Mouse (Mus musculus): ENCODE measurements around the gene Nt5dc2. TPM values are rescaled to one million over a fixed set of nuclear protein-coding genes. Genes with fewer than 3 reads are reported as not detected.

Nt5dc2 gene
- total RNA-seq (2012; rRNA removed): 41.6 and 52.5 TPM in 2 replicates
- 2.9 and 4.0 TPM in 2 replicates for total RNA-seq (2014; rRNA removed)
- 3.3 and 5.7 TPM in 2 replicates for polyA plus RNA-seq (2012; ENCODE audit: insufficient read length, low read depth)

GRCm38 (mm10) chr14:31130236-31131220 is at the start of gene Nt5dc2:
Nt5dc2 (plus strand) TSS chr14:31131053.
- Histone ChIP-seq H3K4me1 (ENCODE audit: control insufficient read depth in 1 of 2, insufficient read depth in 2 of 2) (peaks cover 13 to 19% of the 10 kb centered on the region in 2 experiments), H3K9ac (ENCODE audit: insufficient read depth, low read depth) (peak within 1 kb of the TSS; percentile 48), H3K27me3 (replicated peaks) (peaks cover 33% of the 10 kb centered on the region), H3K4me2 (ENCODE audit: insufficient read depth, low read depth, poor library complexity, severe bottlenecking) (peak within 1 kb of the TSS; percentile 80), H3K9me3 (replicated peaks; ENCODE audit: low read length) (no peaks in the 10 kb centered on the region), H3K27ac (ENCODE audit: insufficient read depth, low read depth) (peak within 1 kb of the TSS; percentile 2; the same call in 1 of the 2 replicates), H3K36me3 (replicated peaks in 1 of 2; ENCODE audit: control insufficient read depth in 1 of 2, insufficient read depth in 1 of 2, low read length in 1 of 2) (peaks cover 5 to 14% of the 10 kb centered on the region in 2 experiments), H3K4me3 (replicated peaks in 1 of 3; ENCODE audit: low read depth in 2 of 3, low read length in 2 of 3, poor library complexity in 1 of 3) (peak within 1 kb of the TSS; percentile 25 to 83 (median 32)), H3K79me2 (replicated peaks; ENCODE audit: control insufficient read depth, extremely low read depth, insufficient read depth, poor library complexity, severe bottlenecking) (peaks cover 11% of the 10 kb centered on the region)
- in situ Hi-C loops (cut with MboI; ENCODE audit: low pct_ligation_motif_present, low pct_unique_long_range_greater_than_20kb, low sequenced_read_pairs) (no loop called here), dilution Hi-C loops (cut with MboI; ENCODE audit: extremely low pct_ligation_motif_present, extremely low pct_unique_long_range_greater_than_20kb, low sequenced_read_pairs) (no loop called here)
- DNase-seq (ENCODE audit: extremely low read depth): no peak
- TF ChIP-seq NRF1 (IDR thresholded peaks at IDR 0.05; ENCODE audit: low read depth, low read length) (0 out of 2 replicates have a peak, but pooled peaks have one; percentile 31), BHLHE40 (IDR thresholded peaks at IDR 0.05; ENCODE audit: low read depth, low read length) (no peak), MAX (IDR thresholded peaks at IDR 0.05; ENCODE audit: low read length) (no peak), EP300 (IDR thresholded peaks at IDR 0.05; ENCODE audit: low read length) (no peak), JUN (IDR thresholded peaks at IDR 0.05; ENCODE audit: insufficient read depth, low read depth, low read length) (no peak), MAFK (IDR thresholded peaks at IDR 0.05; ENCODE audit: insufficient replicate concordance, low read length) (peak; percentile 77; the same call in 1 of the 2 replicates), POLR2AphosphoS2 (IDR thresholded peaks at IDR 0.05; ENCODE audit: low read depth, low read length) (no peak), TBP (conservative IDR thresholded peaks at IDR 0.05; ENCODE audit: low read depth, low read length) (no peak), SIN3A (IDR thresholded peaks at IDR 0.05; ENCODE audit: low read length) (0 out of 2 replicates have a peak, but pooled peaks have one; percentile 31), MEF2A (IDR thresholded peaks at IDR 0.05; ENCODE audit: borderline replicate concordance, low read depth, low read length) (no peak; the same call in 1 of the 2 replicates), CHD1 (IDR thresholded peaks at IDR 0.05; ENCODE audit: low read depth, low read length) (no peak), E2F4 (IDR thresholded peaks at IDR 0.05; ENCODE audit: insufficient replicate concordance, low read depth, low read length) (no peak), ELF1 (IDR thresholded peaks at IDR 0.05; ENCODE audit: low read depth, low read length) (no peak), GABPA (IDR thresholded peaks at IDR 0.05; ENCODE audit: insufficient replicate concordance, low read depth, low read length) (no peak), KAT2A (IDR thresholded peaks at IDR 0.05; ENCODE audit: insufficient replicate concordance, low read length) (no peak), POLR2A (IDR thresholded peaks at IDR 0.05; ENCODE audit: low read depth, low read length) (peak; percentile 59), ZKSCAN1 (IDR thresholded peaks at IDR 0.05; ENCODE audit: borderline replicate concordance, low read depth, low read length) (no peak), NELFE (IDR thresholded peaks at IDR 0.05; ENCODE audit: low read depth, low read length) (no peak), UBTF (IDR thresholded peaks at IDR 0.05; ENCODE audit: low read depth, low read length) (no peak), RAD21 (IDR thresholded peaks at IDR 0.05; ENCODE audit: low read depth, low read length) (no peak; the same call in 1 of the 2 replicates), USF2 (conservative IDR thresholded peaks at IDR 0.05; ENCODE audit: low read depth, low read length) (no peak), ZMIZ1 (IDR thresholded peaks at IDR 0.05; ENCODE audit: low read depth, low read length) (no peak), CTCF (conservative IDR thresholded peaks at IDR 0.05 in 1 of 2, IDR thresholded peaks at IDR 0.05 in 1 of 2; ENCODE audit: low read depth in 2 of 2, low read length in 2 of 2) (peak in 1 of 2 experiments; percentile 38; a peak in 2 of 4 replicates), ZNF384 (IDR thresholded peaks at IDR 0.05; ENCODE audit: low read depth, low read length) (no peak), RCOR1 (conservative IDR thresholded peaks at IDR 0.05; ENCODE audit: low read depth, low read length) (no peak), MAZ (IDR thresholded peaks at IDR 0.05; ENCODE audit: low read depth, low read length) (peak; percentile 59; the same call in 1 of the 2 replicates), IRF4 (IDR thresholded peaks at IDR 0.05; ENCODE audit: low read depth, low read length) (no peak), PAX5 (IDR thresholded peaks at IDR 0.05; ENCODE audit: low read length) (no peak), JUND (conservative IDR thresholded peaks at IDR 0.05; ENCODE audit: low read depth, low read length) (no peak), ETS1 (conservative IDR thresholded peaks at IDR 0.05; ENCODE audit: low read depth, low read length) (no peak), TCF12 (IDR thresholded peaks at IDR 0.05; ENCODE audit: low read depth, low read length) (0 out of 2 replicates have a peak, but pooled peaks have one; percentile 17), USF1 (IDR thresholded peaks at IDR 0.05; ENCODE audit: low read depth, low read length) (no peak), ZC3H11A (IDR thresholded peaks at IDR 0.05; ENCODE audit: low read depth, low read length) (no peak), SMC3 (IDR thresholded peaks at IDR 0.05; ENCODE audit: low read depth, low read length) (no peak), MXI1 (IDR thresholded peaks at IDR 0.05; ENCODE audit: low read depth, low read length) (peak; percentile 33; the same call in 1 of the 2 replicates), MYC (IDR thresholded peaks at IDR 0.05; ENCODE audit: low read depth, low read length) (no peak), CHD2 (IDR thresholded peaks at IDR 0.05; ENCODE audit: low read length) (no peak)

Data from CH12.LX (cell line).